Mouse (Mus musculus) mature B cell (primary cell): ENCODE data around the gene Ccdc85b.
"Not testable (repeated sequence)": the region's sequence is repeated elsewhere in the genome, so short reads cannot be mapped to it uniquely, and the experiment has no call there.

ENCODE experiments used
- in situ Hi-C: fragments of 300-500 bp; cut with MboI; formaldehyde crosslinking; loops from 2 replicates; pipeline ENCODE4 v1.14.3; 2019

Gene Ccdc85b

DNA sequence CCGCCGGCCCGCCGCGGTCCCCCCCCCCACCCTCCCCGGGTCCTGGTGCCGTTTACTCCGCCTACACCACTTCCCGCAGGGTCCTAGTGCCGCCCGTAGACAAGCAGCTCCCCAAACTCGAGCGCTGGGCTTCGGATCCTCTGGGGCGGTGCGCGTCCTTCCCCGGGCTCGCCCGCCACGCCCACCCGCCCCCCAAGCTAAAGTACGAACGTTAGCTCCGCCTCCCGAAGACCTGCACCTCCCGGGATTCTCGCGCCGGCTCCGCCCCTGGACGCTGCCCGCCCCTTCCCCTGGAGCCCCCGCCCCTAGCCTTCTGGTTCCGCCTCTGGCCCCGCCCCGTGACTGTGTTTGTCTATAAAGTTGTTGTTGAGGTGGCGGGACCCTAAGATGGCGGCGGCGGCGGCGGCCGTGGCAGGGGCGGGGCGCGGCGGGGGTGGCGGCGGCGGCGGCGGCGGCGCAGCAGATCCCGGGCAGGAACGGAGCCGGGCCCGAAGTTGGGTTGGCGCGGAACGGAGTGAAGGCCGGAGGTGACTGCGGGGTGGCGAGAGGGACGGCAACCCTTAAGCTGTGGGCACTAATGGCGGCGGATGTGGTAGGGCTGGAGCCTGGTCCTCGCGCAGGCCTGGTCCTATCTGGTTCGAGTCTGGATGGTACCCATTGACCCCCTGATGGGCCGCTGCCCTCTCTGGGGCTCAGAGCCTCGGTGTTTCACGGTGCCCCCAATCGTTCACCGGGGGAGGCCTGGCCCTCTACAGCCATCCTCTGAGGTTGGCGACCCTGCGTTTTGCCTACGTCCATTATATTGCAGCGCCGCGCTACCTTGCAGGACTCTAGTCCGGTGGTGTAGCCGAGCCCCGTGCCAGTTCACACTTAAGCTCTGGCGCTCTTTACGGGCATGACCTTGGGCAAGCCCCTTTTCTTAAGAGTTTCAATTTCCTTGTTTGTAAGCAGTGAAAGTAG lies 32.6 kb downstream of the Ccdc85b start, which contains the start of the genes Drap1 and AI837181:
Gene Drap1, minus strand, starts transcription at position 198 of the 960 bp plus-strand sequence.
Gene AI837181, plus strand, starts transcription at position 363 of the 960 bp plus-strand sequence.
- in situ Hi-C loops = no loop called here

- in situ Hi-C loops = no loop called here
Observed at GRCm38 (mm10) chr19:5424092-5424781, 33.5 kb downstream of the Ccdc85b start.

DNA sequence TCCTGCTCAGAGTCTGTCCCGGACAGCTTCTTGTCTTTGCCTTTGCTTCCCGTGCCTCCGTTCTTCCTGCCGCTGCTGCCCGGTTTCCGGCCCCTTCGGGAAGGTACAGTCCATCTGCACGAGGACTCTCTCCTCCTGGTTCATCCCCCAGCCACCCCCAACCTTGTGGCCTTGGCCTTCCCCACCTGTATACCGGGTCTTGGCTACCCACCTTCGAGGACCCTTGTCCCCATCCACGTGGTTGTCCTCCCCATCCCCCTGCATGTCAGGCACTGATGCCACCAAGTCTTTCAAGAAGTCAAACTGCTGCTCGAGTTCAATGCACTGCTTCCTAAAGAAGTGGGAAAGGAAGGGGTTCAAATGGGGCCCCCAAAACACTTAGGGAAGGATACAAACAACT lies 34.1 kb downstream of the Ccdc85b start:
- in situ Hi-C loops = no loop called here

DNA sequence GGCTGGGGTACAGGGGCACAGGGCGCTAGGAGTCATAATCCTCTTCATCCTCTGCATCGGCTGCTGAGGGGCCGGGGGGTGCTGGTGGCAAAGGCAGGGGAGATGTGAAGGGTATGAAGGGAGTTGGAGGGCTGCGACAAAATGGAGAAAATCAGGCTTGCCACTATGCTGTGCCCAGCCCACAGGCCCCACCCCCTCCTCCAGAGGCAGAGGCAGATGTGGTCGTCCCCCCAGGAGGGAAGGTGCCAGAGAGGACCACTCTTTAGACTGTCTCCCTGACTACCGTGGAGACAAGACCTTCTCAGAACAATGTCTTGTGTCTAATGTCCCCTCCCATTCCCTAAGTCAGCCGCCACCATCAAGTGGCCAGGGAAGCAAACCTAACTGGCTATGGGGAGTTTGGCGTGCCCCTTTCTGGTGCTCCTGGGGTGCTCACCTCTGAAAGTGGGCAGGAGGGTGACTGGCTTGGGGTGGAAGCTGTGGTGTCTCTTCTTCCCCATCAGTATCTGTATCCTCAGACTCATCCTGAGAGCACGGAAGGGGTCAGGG lies 34.7 kb downstream of the Ccdc85b start:
- in situ Hi-C loops = no loop called here

GRCm38 (mm10) chr19:5422267-5422666 lies 35.4 kb downstream of the Ccdc85b start:
- in situ Hi-C loops = no loop called here

- in situ Hi-C loops = no loop called here
Observed at GRCm38 (mm10) chr19:5421784-5422183, 35.9 kb downstream of the Ccdc85b start.

DNA sequence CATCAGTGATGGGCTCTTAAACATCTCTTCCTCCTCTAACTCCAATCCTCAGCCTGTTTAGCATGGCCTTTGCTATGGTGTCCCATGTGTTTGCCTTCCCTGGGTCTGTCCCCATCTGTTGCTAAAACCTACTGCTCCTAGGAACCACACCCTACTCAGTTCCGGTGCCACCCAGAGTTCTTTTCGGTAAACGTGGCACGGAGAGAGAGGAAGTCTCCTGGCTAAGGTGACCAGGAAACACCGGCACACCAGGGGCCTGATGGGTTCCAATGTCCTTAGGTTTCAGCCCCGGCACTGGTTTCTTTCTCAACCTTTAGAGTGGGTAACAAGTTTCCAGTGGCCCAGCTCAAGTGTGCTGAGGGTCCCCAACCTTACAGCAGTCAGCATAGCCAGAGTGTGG lies 37.1 kb downstream of the Ccdc85b start:
- in situ Hi-C loops = no loop called here

GRCm38 (mm10) chr19:5419630-5420029 lies 38.1 kb downstream of the Ccdc85b start:
- in situ Hi-C loops = no loop called here

- in situ Hi-C loops = no loop called here
Observed at GRCm38 (mm10) chr19:5418750-5419466, 38.8 kb downstream of the Ccdc85b start.

- in situ Hi-C loops = no loop called here
Observed at GRCm38 (mm10) chr19:5414534-5414957, 43.1 kb downstream of the Ccdc85b start.

GRCm38 (mm10) chr19:5413840-5414239 lies 43.9 kb downstream of the Ccdc85b start:
- in situ Hi-C loops = no loop called here

- in situ Hi-C loops = no loop called here
Observed at GRCm38 (mm10) chr19:5411961-5412360, 45.7 kb downstream of the Ccdc85b start.

GRCm38 (mm10) chr19:5410641-5411040 lies 47.1 kb downstream of the Ccdc85b start:
- in situ Hi-C loops = no loop called here

DNA sequence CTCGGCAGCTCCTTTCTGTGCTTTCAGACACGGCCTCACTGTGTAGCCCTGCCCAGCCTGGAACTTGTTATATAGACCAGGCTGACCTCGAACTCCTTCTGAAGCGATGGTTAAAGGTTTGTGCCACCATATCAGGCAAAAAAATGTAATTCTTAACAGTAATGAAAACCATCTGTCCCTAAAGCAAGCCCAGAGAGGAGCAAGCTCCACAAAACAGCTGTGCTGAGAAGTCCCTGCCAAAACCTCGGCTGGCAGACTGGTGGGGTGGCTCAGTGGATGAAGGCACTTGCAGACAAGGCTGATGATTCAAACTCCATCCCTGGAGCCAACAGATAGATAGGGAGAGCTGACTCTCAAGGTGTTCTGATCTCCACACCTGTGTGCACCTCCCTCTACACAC lies 48.6 kb downstream of the Ccdc85b start:
- in situ Hi-C loops = no loop called here

- in situ Hi-C loops = no loop called here
Observed at GRCm38 (mm10) chr19:5408057-5409001, 49.4 kb downstream of the Ccdc85b start.

GRCm38 (mm10) chr19:5407133-5407532 lies 50.6 kb downstream of the Ccdc85b start:
- in situ Hi-C loops = no loop called here

DNA sequence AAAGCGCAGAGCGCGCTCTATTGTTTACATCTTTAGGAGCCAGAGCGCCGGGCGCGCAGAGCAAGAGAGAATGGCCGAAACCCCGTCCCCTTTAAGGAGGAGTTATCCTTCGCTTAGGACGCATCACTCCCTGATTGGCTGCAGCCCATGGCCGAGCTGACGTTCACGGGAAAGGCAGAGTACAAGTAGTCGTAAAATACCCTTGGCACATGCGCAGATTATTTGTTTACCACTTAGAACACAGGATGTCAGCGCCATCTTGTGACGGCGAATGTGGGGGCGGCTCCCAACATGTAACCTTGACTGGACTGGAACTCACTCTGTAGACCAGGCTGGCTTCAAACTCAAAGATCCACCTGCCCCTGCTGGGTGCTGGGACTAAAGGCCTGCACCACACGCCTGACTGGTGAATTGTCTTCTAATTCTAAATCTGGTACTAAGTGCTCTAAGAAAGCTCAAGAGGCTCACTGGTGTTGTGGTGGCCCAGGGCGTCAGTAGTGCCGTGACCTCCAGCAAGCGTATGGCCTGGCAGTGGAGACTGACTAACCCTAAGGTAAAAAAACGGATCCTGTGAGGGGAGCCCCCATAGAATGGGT lies 51.1 kb downstream of the Ccdc85b start:
- in situ Hi-C loops = not testable (repeated sequence)

DNA sequence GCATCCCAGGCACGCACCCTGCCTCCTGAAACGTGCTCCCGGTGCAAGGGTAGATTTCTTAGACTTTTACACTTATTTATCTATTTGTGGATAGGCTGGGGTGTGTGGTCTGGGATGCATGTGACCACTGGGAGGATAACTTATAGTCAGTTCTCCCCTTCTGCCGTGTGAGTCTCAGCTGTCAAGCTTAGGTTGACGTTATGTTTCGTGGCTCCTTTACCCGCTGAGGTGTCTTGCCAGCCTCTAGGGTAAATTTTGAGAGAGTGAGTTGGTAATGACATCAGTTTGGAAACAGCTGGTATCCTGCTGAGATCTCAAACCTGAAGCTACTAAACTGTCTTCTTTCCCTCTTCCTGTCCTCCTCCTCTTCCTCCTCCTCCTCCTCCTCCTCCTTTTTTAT lies 51.8 kb downstream of the Ccdc85b start:
- in situ Hi-C loops = no loop called here
